Mouse (Mus musculus) adrenal gland, postnatal 36 days (tissue): ENCODE measurements around the gene Fut8. TPM values are rescaled to one million over a fixed set of nuclear protein-coding genes. Genes with fewer than 3 reads are reported as not detected.

ENCODE experiments used
- DNase-seq, 2 experiments: peaks; one replicate each; pipeline ENCODE4 v3.0.0; 2021; ENCODE audit warnings: mixed read lengths in 1 of 2
- total RNA-seq, 2 experiments: library from RNA; stranded (reverse); gene quantifications; 2 replicates each; pipeline ENCODE4 v1.2.3; 2021

The Fut8 gene
- total RNA-seq, 2 experiments from 2014 or later: 39.2 to 43.0 TPM

DNA sequence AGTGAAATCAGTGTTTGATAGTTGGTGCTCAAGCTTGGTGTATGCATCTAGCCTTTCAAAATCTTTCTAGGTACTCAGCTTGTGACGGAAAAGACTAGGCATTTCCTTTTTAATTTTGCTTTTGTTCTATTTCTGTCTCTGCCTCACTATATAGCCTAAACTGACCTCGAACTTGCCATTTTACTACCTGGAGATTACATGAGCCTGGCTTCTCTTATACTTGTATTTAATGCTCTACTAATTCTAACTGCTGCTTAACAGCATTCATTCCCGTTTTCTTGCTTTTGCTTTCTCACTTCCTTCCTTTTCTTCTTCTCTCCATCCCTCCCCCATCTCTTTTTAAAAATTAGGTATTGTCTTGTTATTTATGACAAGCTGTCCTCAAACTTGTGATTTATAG is 67.6 kb downstream of the Fut8 start:
- DNase-seq: no peak

- no peak for DNase-seq
These were observed 68.9 kb downstream of the Fut8 start for GRCm38 (mm10) chr12:77306759-77307314.

DNA sequence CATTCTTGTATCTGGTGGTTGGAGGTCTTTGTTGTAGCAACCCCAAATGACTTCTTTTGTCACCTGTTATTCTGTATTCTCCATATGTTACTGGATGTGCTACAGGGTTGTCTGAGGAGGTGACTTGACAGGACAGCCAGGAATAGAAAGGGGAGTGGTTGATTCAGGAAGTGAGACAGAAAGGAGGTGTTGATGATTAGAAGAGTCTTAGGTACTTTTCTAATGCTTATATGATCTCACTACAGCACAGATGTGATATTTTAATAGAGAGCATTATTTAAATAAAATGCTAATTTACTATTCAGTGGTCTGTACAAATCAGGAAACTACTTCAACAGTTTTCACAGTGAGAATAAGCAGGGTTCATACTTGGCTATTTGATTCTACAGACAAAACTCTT is 71.6 kb downstream of the Fut8 start:
- no peak for DNase-seq

DNA sequence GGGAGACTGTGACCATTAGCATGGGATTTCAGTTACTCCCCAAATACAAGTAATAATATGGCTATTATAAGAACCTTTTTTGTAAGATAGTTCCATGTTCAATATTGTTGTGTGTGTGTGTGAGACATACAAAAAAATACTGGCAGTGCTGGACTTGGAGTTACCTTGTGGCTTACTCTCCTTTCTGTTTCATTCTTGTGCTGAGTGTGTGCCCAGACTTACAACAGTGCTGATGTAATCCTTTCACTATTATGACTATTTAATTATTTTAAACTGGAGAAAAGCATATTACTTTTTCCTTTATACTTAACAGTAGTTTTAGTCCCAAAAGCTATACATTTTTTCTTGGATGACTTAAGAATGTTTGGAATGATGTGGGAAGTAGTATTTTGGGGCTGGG is 75.6 kb downstream of the Fut8 start:
- DNase-seq: no peak

GRCm38 (mm10) chr12:77324142-77324541 is 86.2 kb downstream of the Fut8 start:
- no peak for DNase-seq

DNA sequence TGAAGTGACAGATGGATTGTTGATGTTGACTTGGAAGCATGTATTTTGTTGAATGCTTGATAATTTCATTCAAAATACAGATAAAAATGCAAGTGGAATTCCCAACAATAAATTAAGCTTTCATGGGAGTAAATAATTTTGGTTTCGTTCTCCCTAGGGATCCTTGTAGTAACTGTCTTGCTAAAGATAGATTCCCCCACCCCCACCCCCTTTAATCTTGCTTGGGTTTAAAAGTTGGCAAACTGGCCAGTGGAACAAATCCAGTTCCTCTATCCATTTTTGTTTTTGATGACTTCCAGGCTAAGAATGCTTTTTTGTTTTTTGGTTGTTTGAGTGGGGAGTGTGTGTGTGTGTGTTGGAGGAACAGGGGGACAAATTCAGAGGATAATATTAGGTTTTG is 108.6 kb downstream of the Fut8 start:
- peak in 1 of 2 experiments; percentile 6 for DNase-seq

DNA sequence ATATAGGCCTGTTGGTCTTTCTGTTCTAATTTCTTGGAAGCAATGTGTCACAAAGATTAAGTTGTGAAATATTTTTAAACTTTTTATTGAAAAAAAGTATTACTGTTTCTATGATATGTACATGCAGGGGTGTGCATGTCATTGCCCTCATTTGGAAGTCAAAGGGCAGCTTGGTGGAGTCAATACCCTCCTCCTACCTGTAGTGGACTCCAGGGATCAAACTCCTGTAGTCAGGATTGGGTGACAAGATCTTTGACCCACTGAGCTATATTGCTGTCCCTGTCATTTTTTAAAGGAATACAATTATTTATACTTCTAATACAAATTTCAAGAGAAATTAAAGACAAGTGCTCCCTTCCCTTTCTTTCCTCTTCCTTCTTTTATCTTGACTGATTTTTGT is 111.6 kb downstream of the Fut8 start:
- no peak for DNase-seq

GRCm38 (mm10) chr12:77415720-77416119 is 177.8 kb downstream of the Fut8 start:
- no peak for DNase-seq

DNA sequence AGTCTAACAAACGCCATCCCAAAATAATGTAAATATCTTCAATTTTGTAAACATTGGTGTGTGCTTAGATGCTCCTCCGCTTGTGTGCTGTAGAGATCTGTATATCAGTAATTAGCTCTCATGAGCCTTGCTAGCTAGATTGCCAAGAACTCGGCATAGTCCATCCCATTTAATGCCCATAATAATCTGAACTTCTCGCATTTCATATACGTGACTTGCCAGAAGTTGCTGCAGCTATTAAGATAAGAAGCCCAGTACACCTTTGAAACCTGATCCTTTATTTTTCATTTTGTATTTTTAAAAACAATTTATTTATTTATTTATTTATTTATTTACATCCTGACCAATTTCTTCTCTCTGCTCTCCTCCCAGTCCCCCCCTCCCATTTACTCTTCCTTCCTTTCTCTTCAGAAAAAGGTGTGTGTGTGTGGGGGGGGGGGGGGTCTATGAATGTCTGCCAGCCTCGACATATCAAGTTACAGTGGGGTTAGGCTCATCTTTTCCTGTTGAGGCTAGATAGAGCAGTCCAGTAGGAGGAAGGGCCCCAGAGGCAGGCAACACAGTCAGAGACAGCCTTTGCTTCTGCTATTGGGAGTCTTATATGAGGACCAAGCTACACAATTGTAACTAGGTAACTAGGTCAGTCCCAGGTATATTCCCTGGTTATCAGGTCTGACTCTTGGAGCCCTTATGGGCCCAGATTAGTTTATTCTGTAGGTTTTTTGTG is 183.9 kb downstream of the Fut8 start:
- DNase-seq: no peak

DNA sequence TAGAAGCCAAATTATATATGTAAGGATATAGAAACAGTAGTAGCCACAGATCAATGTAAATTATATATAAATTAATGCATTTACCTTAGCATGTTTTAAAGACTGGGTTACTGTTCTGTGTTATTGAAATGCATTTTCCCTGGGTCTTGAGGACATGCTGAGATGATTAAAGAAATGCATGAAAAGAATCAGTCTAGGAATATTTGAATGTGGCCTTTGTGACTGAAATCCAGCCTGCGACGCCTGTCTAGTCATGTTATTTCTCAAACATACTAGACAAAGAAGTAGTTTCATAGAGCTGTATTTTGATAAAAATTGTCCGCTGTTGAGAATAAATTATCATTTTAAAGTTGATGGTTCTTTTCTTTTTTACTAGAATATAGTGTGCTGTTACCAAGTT is 188.2 kb downstream of the Fut8 start:
- no peak for DNase-seq

GRCm38 (mm10) chr12:77428165-77428564 is 190.2 kb downstream of the Fut8 start:
- no peak for DNase-seq

DNA sequence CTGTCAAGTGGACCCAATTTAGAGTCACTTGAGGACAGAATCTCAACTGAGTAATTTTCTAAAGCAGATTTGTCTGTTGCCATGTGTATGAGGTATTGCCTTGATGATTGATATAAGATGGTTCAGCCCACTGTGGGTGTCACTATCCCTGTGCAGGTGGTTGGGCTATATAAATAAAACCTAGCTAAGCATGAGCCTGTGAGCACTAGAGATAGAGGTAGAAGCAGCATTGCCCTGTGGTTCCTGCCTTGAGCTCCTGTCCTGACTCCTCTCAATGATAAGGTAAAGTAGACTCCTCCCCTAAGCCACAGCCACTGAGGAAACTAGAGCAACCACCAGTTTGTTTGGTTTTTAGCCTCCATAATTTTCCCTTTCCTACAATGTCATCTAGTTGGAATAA is 191.5 kb downstream of the Fut8 start:
- DNase-seq: no peak

GRCm38 (mm10) chr12:77436733-77437132 is 198.8 kb downstream of the Fut8 start:
- DNase-seq: no peak

- DNase-seq: no peak
These were observed 212.9 kb downstream of the Fut8 start for GRCm38 (mm10) chr12:77450816-77451215.

GRCm38 (mm10) chr12:77466178-77466577 is 228.3 kb downstream of the Fut8 start:
- no peak for DNase-seq

DNA sequence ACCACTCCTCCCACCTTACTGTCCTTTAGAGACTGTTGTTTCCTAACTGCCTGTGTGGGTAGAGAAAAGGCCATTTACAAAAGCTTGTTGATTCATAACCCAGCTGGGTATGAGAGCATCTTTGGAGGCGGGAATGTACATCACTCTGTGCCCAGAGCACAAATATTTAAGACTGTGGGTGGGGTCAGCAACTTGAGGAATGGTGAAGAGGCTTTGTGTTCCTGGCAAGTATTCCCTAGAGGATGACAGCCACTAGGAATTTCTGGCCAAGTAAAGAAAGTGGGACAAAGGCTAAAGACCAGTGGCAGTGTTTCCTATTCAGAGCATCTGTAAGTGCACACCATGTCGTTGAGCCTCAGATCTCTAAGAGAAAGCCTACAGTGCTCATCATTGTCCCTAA is 242.0 kb downstream of the Fut8 start:
- no peak for DNase-seq

- DNase-seq: no peak
These were observed 243.2 kb downstream of the Fut8 start for GRCm38 (mm10) chr12:77481153-77481552.

DNA sequence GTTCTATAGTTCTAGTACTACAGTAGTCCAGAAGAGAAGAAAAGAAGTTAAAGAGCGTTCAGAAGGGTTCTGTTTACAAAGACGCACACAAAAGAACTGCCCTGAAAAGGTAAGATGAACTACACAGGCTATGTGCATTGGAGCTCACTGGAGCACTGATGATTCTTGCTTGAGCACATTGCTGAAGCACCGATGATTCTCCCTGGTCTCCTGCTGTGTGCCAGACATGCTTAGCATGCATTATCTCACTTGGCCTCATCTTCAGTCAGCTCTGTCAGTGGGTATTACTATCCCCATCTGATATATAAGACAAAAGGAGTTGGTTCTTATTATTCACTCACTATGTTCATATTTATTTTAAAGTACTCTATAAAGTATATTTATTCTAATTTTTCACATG is 243.9 kb downstream of the Fut8 start:
- DNase-seq: no peak

DNA sequence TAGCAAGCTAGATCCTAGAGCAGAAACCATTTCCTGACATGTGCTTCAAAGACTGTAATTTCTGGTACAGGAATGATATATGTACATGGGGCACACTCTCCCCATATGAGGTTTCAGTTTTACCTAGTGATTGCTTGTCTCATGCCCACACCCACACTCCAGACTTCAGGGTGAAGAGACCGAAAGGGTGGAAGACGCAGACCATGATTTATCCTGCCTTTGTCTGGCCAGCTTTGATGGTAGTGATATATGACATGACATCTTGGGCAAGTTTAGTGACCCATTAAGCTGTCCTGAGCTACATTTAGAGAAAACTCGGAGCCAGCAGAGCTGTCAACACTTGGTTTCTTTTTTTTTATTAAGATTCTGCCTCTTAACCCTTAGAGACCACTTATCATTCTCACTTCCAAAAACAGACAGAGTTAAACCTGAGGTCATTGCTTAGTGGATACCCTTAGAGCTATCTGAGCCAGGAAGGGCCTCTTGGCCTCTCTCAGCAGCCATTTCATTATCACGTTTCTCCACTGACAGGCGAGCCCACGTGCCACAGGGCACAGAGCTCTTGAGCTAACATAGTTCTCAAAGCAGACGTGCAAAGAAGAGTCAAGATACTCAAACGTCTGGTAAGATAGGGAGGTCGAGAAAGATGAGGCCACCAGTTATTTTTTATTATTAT is 245.4 kb downstream of the Fut8 start:
- no peak for DNase-seq

GRCm38 (mm10) chr12:77484761-77485160 is 246.8 kb downstream of the Fut8 start:
- no peak for DNase-seq

DNA sequence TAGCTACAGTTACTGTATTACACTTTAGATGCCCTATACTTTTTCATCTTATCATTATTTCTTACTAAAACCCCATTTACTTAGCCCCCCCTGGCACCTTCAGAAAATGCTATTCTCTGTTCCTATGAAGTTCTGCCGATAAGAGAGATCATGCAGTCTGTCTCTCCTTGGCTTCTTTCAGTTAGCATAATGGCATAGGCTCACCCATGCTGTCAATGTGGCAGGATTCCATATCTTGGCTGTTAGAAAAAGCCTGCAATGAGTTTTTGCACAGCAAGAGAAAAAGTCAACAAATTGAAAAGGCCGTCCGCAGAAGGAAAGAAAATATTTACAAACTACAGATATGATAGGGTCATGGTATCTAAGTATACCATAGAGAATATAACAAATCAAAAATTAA is 253.6 kb downstream of the Fut8 start:
- no peak for DNase-seq

DNA sequence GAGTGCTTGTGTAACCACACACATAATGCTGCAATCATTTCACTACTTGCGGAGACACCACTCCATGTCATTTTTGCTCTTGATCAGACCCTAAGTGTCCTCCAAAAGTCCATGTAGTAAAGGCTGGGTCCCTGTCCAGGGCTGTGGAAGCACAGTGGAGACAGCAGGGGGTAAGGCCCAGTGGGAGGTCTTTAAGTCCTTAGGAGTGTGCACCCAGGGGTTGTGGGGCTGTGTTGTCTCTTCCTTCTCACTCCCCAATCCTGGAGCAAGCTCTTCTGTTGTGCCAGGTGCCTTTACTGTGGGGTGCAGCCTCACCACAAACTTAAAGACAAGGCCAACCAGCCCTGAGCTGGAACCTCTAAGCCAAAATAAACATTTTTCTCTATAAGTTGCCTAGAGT is 257.9 kb downstream of the Fut8 start:
- no peak for DNase-seq

- DNase-seq: no peak
These were observed 260.2 kb downstream of the Fut8 start for GRCm38 (mm10) chr12:77498153-77498552.
